Comparison of ENCODE assay signal across 8 mouse cellular contexts in genomic region chr1:143788584-143789227, GRCm38 (mm10). TPM values are rescaled to one million over a fixed set of nuclear protein-coding genes. Genes with fewer than 3 reads are reported as not detected.
DNase-seq lines count a peak whose midpoint lies in the region; ATAC-seq and TF ChIP-seq lines count a peak whose summit lies in the region.
"Had no signal": no experiment of that assay in that cellular context is flagged by ENCODE, and none has a peak within 500 bp of the region (broad histone marks: within the 10 kb centered on the region; RNA-seq: fewer than 3 reads in every experiment).

No protein-coding gene starts in this region.

- peak; percentile 77 to 88 (median 84) for TF ChIP-seq CTCF in MEL (IDR thresholded peaks at IDR 0.05 in 2 of 3, conservative IDR thresholded peaks at IDR 0.05 in 1 of 3; ENCODE audit: control insufficient read depth in 1 of 3, insufficient read depth in 1 of 3, low read depth in 2 of 3, low read length in 3 of 3, poor library complexity in 1 of 3, severe bottlenecking in 1 of 3)

- WGBS in neural tube, embryonic 11.5 days: 75% methylated on average over 2 of the region's 2 CpGs

- no peak for TF ChIP-seq POLR2A in MEL (IDR thresholded peaks at IDR 0.05; ENCODE audit: control insufficient read depth in 1 of 2, insufficient read depth in 1 of 2, low read depth in 1 of 2, low read length in 2 of 2, poor library complexity in 1 of 2)

- H3K4me2 ChIP-seq in neural tube, embryonic 11.5 days (ENCODE audit: low read depth): no peak overlapping the region
- H3K4me2 ChIP-seq: neural tube, embryonic 13.5 days had no signal

- no peaks in the 10 kb centered on the region for H3K9me3 ChIP-seq in MEL (replicated peaks; ENCODE audit: insufficient read depth, low read length)
- H3K9me3 ChIP-seq in neural tube, embryonic 11.5 days (ENCODE audit: control insufficient read depth, low read length): no peaks in the 10 kb centered on the region
- H3K9me3 ChIP-seq: neural tube, embryonic 13.5 days had no signal

- DNase-seq in layer of hippocampus, adult 11-12 months (ENCODE audit: low spot score): peak; percentile 25
- DNase-seq in layer of hippocampus, postnatal 14 days (ENCODE audit: low spot score in 2 of 2): no peak
- DNase-seq in MEL (ENCODE audit: low read depth, low spot score): peak; percentile 71
- peak; percentile 58 to 61 for DNase-seq in kidney, postnatal 4 days
- peak; percentile 27 for DNase-seq in neural tube, embryonic 11.5 days (ENCODE audit: low spot score)
- DNase-seq in Muller cell, postnatal 12 days (ENCODE audit: inconsistent ontology term): no peak

- H3K4me3 ChIP-seq in MEL (ENCODE audit: control insufficient read depth in 1 of 2, insufficient read depth in 1 of 2, low read depth in 2 of 2, low read length in 2 of 2): no peak overlapping the region
- no peak overlapping the region for H3K4me3 ChIP-seq in neural tube, embryonic 11.5 days (ENCODE audit: low read depth, low read length)
- H3K4me3 ChIP-seq: neural tube, embryonic 13.5 days had no signal

- peaks cover 19 to 66% of the 10 kb centered on the region in 2 experiments for H3K36me3 ChIP-seq in MEL (ENCODE audit: control insufficient read depth in 1 of 2, insufficient read depth in 2 of 2, low read length in 2 of 2)
- no peaks in the 10 kb centered on the region for H3K36me3 ChIP-seq in neural tube, embryonic 11.5 days (ENCODE audit: control insufficient read depth, insufficient read depth, low read length)

- TF ChIP-seq EP300 in MEL (IDR thresholded peaks at IDR 0.05; ENCODE audit: low read depth in 1 of 2, low read length in 2 of 2): no peak

- no peak overlapping the region for H3K27ac ChIP-seq in MEL (ENCODE audit: control insufficient read depth, low read depth, low read length)
- H3K27ac ChIP-seq in neural tube, embryonic 11.5 days (ENCODE audit: low read depth, low read length): no peak overlapping the region
- H3K27ac ChIP-seq: neural tube, embryonic 13.5 days had no signal

- peaks cover 0 to 6% of the 10 kb centered on the region in 2 experiments; a peak in 2 of 4 replicates for H3K4me1 ChIP-seq in MEL (ENCODE audit: control insufficient read depth in 1 of 2, insufficient read depth in 2 of 2, low read length in 2 of 2)
- H3K4me1 ChIP-seq in neural tube, embryonic 11.5 days (ENCODE audit: control insufficient read depth, insufficient read depth, low read length): no peaks in the 10 kb centered on the region
- H3K4me1 ChIP-seq: neural tube, embryonic 13.5 days had no signal

- no peak overlapping the region for H3K9ac ChIP-seq in MEL (ENCODE audit: control insufficient read depth, low read depth, low read length, poor library complexity, severe bottlenecking)
- H3K9ac ChIP-seq in neural tube, embryonic 11.5 days (ENCODE audit: low read length): no peak overlapping the region
- H3K9ac ChIP-seq: neural tube, embryonic 13.5 days had no signal

- ATAC-seq in common myeloid progenitor, adult 5-6 weeks (replicated peaks; ENCODE audit: low read depth, poor library complexity, severe bottlenecking): peak; percentile 83; the same call in 1 of the 2 replicates
- no peak for ATAC-seq in neural tube, embryonic 11.5 days (ENCODE audit: insufficient read depth, low FRiP score, low TSS enrichment)

- no peaks in the 10 kb centered on the region for H3K27me3 ChIP-seq in MEL (ENCODE audit: control insufficient read depth in 1 of 2, insufficient read depth in 2 of 2, low read length in 2 of 2)
- H3K27me3 ChIP-seq in neural tube, embryonic 11.5 days (ENCODE audit: control insufficient read depth, insufficient read depth, low read length): no peaks in the 10 kb centered on the region
- H3K27me3 ChIP-seq: neural tube, embryonic 13.5 days had no signal

- TF ChIP-seq RAD21 in MEL (IDR thresholded peaks at IDR 0.05; ENCODE audit: low read depth, low read length): peak; percentile 40

- H3K79me2 ChIP-seq in MEL (ENCODE audit: control insufficient read depth, insufficient read depth, low read length, poor library complexity): peaks cover 4% of the 10 kb centered on the region

TF ChIP-seq in MEL, 35 proteins besides CTCF, POLR2A, EP300 and RAD21:
- TF ChIP-seq MXI1 (IDR thresholded peaks at IDR 0.05; ENCODE audit: low read depth, low read length) (0 out of 2 replicates have a peak, but pooled peaks have one; percentile 32), UBTF (IDR thresholded peaks at IDR 0.05; ENCODE audit: borderline replicate concordance, insufficient read depth, low read depth, low read length) (no peak), SMC3 (IDR thresholded peaks at IDR 0.05; ENCODE audit: low read depth, low read length) (peak; percentile 47; the same call in 1 of the 2 replicates), MAFK (IDR thresholded peaks at IDR 0.05; ENCODE audit: borderline replicate concordance, low read depth, low read length) (no peak), SIN3A (IDR thresholded peaks at IDR 0.05; ENCODE audit: low read length) (no peak), E2F4 (IDR thresholded peaks at IDR 0.05; ENCODE audit: borderline replicate concordance, low read depth, low read length) (no peak), MYB (IDR thresholded peaks at IDR 0.05; ENCODE audit: low read depth, low read length) (no peak), TCF12 (IDR thresholded peaks at IDR 0.05; ENCODE audit: low read depth, low read length) (no peak), ZNF384 (IDR thresholded peaks at IDR 0.05; ENCODE audit: low read depth, low read length) (peak; percentile 51; the same call in 1 of the 2 replicates), MAX (IDR thresholded peaks at IDR 0.05; ENCODE audit: low read length) (peak; percentile 49; the same call in 1 of the 2 replicates), ZC3H11A (IDR thresholded peaks at IDR 0.05; ENCODE audit: low read depth, low read length) (0 out of 2 replicates have a peak, but pooled peaks have one; percentile 1)

RNA-seq across cellular contexts. Expression of gene Uchl5, which starts 11.6 kb away (rescaled TPM):
- 10 to 100 TPM; 32.4 to 35.3 TPM for total RNA-seq in layer of hippocampus, postnatal 14 days (2021)
- total RNA-seq in MEL (2012; rRNA removed): 110 and 116 TPM in 2 replicates
- polyA plus RNA-seq in MEL (2012; ENCODE audit: insufficient read depth in 1 of 2, insufficient read length in 2 of 2, low read depth in 1 of 2, low replicate concordance in 2 of 2, missing spikeins in 1 of 2): 100 to 1,000 TPM in 1 of 2 experiments, 10 to 100 TPM in 1; 86.5 to 154 TPM
- 194 and 202 TPM in 2 replicates for total RNA-seq in common myeloid progenitor, adult 5-6 weeks (2017)
- 74.4 and 77.7 TPM in 2 replicates for polyA plus RNA-seq in neural tube, embryonic 11.5 days (2014; fragmentation: Nextera tagmentation; extraction: Ambion mirVana)

RNA-seq across cellular contexts. Expression of gene Trove2, which starts 11.8 kb away (rescaled TPM):
- total RNA-seq in layer of hippocampus, postnatal 14 days (2021): 10 to 100 TPM; 28.0 to 29.9 TPM
- total RNA-seq in MEL (2012; rRNA removed): 4.6 and 5.5 TPM in 2 replicates
- 1 to 10 TPM in 1 of 2 experiments, not detected in 1; 4.5 TPM for polyA plus RNA-seq in MEL (2012; ENCODE audit: insufficient read depth in 1 of 2, insufficient read length in 2 of 2, low read depth in 1 of 2, low replicate concordance in 2 of 2, missing spikeins in 1 of 2)
- total RNA-seq in common myeloid progenitor, adult 5-6 weeks (2017): 6.7 and 7.4 TPM in 2 replicates
- polyA plus RNA-seq in neural tube, embryonic 11.5 days (2014; fragmentation: Nextera tagmentation; extraction: Ambion mirVana): 33.3 and 37.6 TPM in 2 replicates

Comparison
In these comparisons a context has a peak if more than half of its experiments do, and no peak if none do; other contexts are left out.
1. DNase-seq: peak in layer of hippocampus, adult 11-12 months (single experiment), MEL (single experiment), kidney, postnatal 4 days (2 of 2) and neural tube, embryonic 11.5 days (single experiment); none in layer of hippocampus, postnatal 14 days (0 of 2) and Muller cell, postnatal 12 days (single experiment).